Comparison of ENCODE assay signal across 7 mouse cellular contexts in the genomic region with DNA sequence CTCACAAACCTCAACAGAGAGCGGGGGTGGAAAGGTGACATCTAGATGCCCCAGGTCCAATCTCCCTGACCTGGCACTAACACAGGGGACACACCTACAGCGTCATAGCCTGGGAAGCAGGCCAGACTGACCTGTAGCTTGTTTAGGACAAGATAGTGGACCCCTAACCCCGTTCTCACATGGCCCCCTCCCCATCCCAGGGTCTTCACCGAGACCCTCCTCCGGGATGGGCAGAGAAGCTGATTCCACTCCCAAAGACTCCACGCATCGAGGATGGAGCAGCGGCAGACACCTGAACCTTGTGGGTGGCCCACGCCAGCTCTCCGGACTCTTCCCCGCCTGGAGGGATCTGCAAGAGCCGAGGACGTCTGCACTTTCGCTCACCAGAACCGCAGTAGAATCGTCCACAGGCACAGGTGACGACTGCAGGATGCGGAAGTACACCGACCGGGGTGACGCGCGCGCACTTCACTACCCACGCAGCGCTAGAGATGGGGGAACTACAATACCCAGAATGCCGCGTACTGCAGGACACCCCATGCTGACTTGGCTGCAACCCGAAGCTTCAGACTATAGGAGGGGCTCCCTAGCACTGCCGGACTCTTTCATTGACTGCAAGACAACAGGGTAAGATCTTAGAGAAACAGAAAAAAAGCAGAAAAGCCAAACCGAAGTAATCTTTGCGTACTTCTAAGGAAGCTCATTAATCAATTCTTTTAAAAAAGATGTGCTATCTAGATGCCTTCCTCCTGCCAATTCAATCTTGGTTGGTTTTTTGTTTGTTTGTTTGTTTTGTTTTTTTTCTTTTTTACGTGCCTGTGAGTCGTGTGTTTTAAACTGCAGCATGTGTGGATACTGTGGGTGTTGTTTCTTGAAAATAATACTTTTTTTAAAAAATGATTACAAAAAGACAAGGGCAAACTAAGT. TPM values are rescaled to one million over a fixed set of nuclear protein-coding genes. Genes with fewer than 3 reads are reported as not detected.
DNase-seq lines count a peak whose midpoint lies in the region; ATAC-seq and TF ChIP-seq lines count a peak whose summit lies in the region.

A gene (minus strand): TSS at position 449 of the 927 bp plus-strand sequence.
A gene (plus strand): TSS at position 568 of the 927 bp plus-strand sequence.

- peak; percentile 90 for ATAC-seq in inflammation-experienced regulatory T-cells, adult 6 months
- ATAC-seq in megakaryocyte-erythroid progenitor cell, adult 5-6 weeks (replicated peaks; ENCODE audit: low FRiP score, low TSS enrichment, poor library complexity, severe bottlenecking): peak; percentile 100

- H3K27ac ChIP-seq in cortical plate, adult 2 months (ENCODE audit: insufficient read depth, low read length): peak within 1 kb of the TSS; percentile 26; the same call in 1 of the 2 replicates

- H3K4me1 ChIP-seq in cortical plate, adult 2 months (ENCODE audit: control insufficient read depth, insufficient read depth, low read length): no peaks in the 10 kb centered on the region; the same call in 1 of the 2 replicates

- peak; percentile 70 for DNase-seq in adipocyte (ENCODE audit: low spot score)
- DNase-seq in gastrocnemius, postnatal 10 days: peak; percentile 61
- peak; percentile 87 to 91 for DNase-seq in left cerebral cortex, postnatal 10 days (ENCODE audit: extremely low spot score in 1 of 2, low spot score in 2 of 2)
- DNase-seq in right cerebral cortex, postnatal 25 days: peak; percentile 88

- intact Hi-C loops in left cerebral cortex, postnatal 10 days (cut with DNase I): no loop called here

- TF ChIP-seq CTCF in cortical plate, adult 2 months (IDR thresholded peaks at IDR 0.05; ENCODE audit: extremely low read depth, insufficient read depth, low read length): no peak

- peak; percentile 98 for TF ChIP-seq POLR2A in cortical plate, adult 2 months (IDR thresholded peaks at IDR 0.05; ENCODE audit: extremely low read depth, insufficient read depth, low read length)

- peak within 1 kb of the TSS; percentile 86 for H3K4me3 ChIP-seq in cortical plate, adult 2 months (ENCODE audit: insufficient read depth, low read length)

RNA-seq across cellular contexts. Expression of the first gene that starts in this region (rescaled TPM):
- polyA plus RNA-seq in cortical plate, adult 2 months (2012; rRNA removed): 13.9 and 14.0 TPM in 2 replicates
- total RNA-seq in gastrocnemius, postnatal 10 days (2021): 1 to 10 TPM; 2.8 to 3.1 TPM
- 10 to 100 TPM; 10.2 to 16.5 (median 11.7) TPM for polyA plus RNA-seq in inflammation-experienced regulatory T-cells, adult 6 months (2017; shearing (Covaris generic))
- total RNA-seq in left cerebral cortex, postnatal 10 days (2021): 10 to 100 TPM; 18.1 to 19.6 TPM
- 11.6 and 16.1 TPM in 2 replicates for total RNA-seq in megakaryocyte-erythroid progenitor cell, adult 5-6 weeks (2014; fragmentation: Nextera tagmentation)
- 3.5 and 12.6 TPM in 2 replicates for total RNA-seq in megakaryocyte-erythroid progenitor cell, adult 5-6 weeks (2017)

RNA-seq across cellular contexts. Expression of the second gene that starts in this region (rescaled TPM):
- polyA plus RNA-seq in cortical plate, adult 2 months (2012; rRNA removed): 1.3 and 1.6 TPM in 2 replicates
- not detected for total RNA-seq in gastrocnemius, postnatal 10 days (2021)
- polyA plus RNA-seq in inflammation-experienced regulatory T-cells, adult 6 months (2017; shearing (Covaris generic)): 1 to 10 TPM; 4.4 to 8.1 (median 5.4) TPM
- 1 to 10 TPM in 1 of 2 experiments, under 1 TPM in 1; 0.79 to 1.8 TPM for total RNA-seq in left cerebral cortex, postnatal 10 days (2021)
- not detected in 2 replicates for total RNA-seq in megakaryocyte-erythroid progenitor cell, adult 5-6 weeks (2014; fragmentation: Nextera tagmentation)
- total RNA-seq in megakaryocyte-erythroid progenitor cell, adult 5-6 weeks (2017): 3.8 TPM in 1 of 2 replicates, not detected in the other

Comparison
In these comparisons a context has a peak if more than half of its experiments do, and no peak if none do; other contexts are left out.
1. Peak in every context shown above with its lines: DNase-seq, ATAC-seq, H3K4me3 ChIP-seq and H3K27ac ChIP-seq.